Mouse (Mus musculus) layer of hippocampus, postnatal 36 days (tissue): ENCODE data around the gene Zfp423. TPM values are rescaled to one million over a fixed set of nuclear protein-coding genes. Genes with fewer than 3 reads are reported as not detected.

Experiments
- DNase-seq, 2 experiments: peaks; one replicate each; pipeline ENCODE4 v3.0.0; 2022
- total RNA-seq, 2 experiments: library from RNA; stranded (reverse); gene quantifications; 2 replicates each; pipeline ENCODE4 v1.2.3; 2021

Gene Zfp423
- 10 to 100 TPM; 32.0 to 32.5 TPM for total RNA-seq

DNA sequence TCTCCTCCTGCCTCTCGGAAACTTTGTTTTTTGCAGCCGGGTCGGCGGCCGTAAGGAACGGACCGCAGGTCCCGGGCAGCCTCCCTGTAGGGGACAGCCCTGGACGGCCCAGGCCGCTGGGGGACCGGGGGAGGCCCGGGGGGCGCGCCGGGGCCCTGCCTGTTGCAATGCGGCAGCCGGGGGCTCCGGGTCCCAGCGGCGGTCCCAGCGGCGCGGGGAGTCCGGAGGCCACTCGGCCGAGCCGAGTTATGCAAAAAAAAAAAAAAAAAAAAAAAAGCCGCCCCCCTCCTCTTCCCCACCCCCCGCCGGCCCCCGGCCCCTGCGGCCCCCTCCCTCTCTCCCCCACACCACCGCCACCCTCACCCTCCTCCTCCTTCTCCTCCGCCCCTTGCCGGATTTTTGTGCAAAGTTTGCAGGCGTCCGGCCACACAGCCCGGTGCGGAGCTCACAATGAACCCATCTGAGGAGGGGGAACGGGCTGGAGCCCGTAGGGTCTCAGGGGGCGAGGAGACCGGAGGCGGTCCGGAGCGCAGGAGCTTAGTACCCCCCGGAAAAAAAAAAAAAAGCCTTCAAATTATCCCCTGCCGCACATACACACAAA, at the start of gene Zfp423:
Zfp423 (minus strand) TSS at position 276 of the 601 bp plus-strand sequence.
- DNase-seq, result no peak

DNA sequence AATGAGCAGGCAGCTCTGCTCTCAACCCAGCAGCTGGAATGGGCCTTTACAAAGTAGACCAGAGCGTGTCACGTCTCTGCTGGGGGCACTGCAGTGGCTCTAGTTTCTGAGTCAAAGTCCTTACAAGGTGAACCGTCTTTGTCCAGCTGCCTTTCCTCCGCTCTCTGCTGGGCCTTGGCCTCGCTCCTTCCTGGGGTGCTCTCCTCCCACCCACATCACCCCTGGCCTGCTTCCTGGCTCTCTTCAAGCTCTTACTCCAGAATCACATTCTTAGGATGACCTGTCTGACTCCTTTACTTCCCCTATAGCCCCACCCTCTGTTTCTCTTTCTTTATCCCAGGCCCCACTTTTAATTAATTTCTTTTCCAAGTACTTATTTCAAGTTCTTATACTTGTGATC, 47.4 kb upstream of the Zfp423 start:
- no peak for DNase-seq

DNA sequence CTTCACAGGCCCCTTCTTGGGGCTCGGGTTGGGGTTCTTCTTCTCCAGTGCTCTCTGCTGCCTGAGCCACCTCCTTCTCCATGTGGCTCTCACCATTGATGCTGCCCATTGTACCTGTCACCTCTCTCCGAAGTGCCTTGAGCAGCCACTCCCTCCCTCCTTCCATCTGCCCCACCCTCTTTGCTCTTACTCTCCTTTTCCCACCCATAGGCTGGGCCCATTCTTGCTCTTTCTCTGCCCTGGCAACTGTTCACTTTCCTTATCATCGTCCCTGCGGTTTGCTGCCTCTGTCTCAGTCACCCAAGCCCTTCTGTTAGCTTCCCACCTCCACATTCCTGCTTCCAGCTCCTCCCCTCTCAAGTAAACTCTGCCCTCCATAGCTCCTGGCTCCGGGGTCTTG, 25.4 kb upstream of the Zfp423 start:
- no peak for DNase-seq

DNA sequence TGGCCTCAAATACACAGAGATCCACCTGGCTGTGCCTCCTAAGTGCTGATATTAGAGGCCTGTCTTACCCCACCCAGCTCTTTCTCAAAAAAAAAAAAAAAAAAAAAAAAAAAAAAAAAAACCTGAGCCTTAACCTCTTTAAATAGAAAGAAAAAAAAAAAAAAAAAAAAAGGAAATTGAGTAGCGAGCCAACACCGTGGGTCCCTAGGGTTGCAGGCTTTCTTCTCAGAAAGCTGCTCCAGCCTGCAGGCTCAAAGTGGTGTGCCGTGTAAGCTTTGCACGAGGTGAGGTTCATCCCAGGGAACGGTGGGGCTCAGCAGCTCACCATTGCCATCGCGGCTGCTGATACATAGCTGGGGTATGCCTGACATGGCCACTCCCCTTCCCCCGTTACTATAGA, 24.6 kb upstream of the Zfp423 start:
- no peak for DNase-seq

DNA sequence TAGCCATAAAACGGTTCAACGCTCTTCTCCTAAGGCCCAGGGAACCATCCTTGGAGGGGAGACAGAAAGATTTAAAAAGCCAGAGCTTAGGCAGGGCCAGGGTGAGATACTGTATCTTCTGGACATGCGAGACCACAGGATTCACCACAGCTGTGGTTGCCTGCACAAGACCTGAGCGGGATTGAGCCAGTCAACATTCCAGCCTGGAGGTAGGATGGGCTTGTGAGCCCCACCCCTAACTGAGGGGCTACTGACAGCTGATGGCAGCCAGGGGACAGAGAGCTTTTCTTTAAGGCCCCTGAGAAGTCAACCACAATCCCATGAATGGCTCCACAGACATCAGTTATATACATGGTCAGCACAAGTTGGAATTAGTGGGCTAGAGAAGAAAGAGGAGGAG, 23.5 kb upstream of the Zfp423 start:
- DNase-seq, result no peak

DNA sequence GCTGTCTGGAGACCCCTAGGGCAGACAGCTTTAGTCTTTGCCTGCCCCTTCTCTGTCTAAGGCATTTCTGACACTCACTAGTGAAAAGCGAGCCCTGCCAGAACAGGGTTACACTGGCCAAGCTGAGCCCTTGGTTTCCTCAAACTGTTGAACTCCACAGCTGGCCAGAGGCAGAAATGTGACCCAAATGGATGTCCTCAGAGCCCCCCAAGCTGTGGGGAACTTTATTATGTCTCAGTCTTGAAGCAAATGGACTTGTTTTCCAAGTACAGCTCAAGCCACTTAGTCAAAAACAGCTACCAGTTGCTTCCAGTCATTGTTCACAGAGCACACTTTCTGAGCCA, 16.0 kb upstream of the Zfp423 start:
- DNase-seq, result no peak

DNA sequence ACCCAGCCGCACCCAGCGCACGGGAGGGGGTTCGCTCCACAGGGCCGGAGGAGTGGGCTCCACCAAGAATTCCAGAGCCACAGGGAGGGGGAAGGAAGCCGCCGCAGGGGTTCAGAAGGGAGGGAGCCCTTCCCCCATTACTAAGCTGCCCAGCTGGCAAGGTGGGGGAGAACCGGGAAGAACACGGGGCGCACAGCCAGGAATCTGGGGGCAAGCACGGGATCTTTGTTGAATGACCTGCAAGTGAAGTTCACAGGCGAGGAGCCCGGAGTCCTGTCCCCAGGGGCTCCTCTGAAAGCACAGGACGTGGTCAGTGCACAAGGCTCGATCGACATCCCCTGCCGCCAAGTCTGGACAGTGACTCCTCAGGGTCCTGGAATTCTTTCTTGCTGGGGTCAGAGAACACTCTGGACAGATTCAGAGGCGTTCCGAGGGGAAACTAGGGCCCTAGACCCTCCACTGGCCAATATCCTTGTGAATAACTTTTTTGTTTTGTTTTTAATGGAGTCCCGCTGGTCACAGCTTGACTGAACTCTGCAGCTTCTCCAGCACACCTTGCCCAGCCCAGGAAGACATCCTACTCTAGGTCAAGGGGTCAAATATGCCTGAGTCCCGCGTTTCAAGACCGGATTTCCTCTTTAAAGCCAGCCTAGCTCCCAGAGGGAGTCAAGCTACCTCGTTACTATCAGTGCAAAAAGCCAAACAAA, 15.5 kb upstream of the Zfp423 start:
- DNase-seq, result no peak

DNA sequence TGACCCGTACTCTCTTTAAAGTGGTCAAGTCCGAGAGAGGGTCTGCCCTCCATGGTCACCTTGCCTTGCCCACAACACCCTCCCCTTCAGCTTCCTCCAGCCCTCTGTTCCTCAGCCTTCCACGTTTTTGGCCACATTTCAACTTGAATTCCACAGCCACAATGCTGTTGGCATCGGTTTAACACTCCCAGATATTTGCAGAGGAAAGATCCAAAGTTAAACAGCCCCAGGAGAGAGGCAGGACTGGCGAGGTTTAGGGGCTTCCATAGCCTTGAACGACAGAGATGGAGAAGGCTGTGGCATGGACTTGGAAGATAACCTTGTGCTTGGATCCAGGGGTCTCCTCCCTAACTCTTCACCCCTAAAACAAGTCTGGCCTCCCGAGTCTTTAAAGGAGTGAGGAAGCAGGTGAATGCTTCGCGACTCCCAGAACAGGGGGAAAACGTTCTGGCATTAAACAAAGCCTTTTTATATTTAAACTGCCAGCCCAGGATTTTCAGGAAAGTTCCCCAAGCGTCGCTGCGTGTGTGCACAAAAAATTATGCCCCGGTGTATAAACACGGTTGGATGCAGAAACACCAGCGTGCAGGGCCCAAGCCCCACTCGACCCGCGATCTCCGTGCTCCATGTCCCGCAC, 14.8 kb upstream of the Zfp423 start:
- DNase-seq, result no peak

DNA sequence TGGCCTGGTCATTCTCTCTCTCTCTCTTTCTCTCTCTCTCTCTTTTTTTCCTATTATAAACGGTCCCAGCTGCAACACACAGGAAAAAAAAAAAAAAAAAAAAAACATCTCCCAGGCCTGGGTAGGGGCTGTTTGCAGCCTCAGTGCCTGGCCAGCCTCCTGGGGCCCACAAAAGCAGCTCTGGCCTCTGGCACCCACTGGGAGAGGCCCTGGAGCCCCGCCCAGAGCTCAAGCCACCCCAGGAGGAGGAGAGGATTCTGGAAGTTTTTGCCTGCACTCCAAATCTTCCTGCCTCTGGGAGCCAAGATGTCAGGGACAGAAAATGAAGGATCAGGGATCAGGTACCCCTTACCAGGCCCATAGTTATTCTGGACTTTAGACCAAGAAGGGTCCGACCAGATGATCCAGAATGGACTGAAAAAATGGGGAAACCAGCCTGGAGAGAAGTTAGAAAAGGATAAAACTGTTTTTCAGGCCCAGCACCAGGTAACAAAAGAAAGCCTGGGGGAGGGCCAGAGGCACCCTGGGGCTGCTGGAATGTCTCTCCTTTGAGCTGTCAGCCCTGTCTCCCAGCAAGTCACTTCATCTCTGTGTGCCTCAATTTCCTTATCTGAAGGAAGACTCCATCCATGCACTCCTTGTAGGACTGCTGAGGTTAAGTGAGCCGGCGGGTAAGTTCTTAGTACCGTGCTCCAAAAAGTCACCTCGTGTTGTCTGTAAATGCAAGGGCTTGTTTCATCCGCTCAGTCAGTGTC, 8.6 kb upstream of the Zfp423 start:
- DNase-seq, result no peak

DNA sequence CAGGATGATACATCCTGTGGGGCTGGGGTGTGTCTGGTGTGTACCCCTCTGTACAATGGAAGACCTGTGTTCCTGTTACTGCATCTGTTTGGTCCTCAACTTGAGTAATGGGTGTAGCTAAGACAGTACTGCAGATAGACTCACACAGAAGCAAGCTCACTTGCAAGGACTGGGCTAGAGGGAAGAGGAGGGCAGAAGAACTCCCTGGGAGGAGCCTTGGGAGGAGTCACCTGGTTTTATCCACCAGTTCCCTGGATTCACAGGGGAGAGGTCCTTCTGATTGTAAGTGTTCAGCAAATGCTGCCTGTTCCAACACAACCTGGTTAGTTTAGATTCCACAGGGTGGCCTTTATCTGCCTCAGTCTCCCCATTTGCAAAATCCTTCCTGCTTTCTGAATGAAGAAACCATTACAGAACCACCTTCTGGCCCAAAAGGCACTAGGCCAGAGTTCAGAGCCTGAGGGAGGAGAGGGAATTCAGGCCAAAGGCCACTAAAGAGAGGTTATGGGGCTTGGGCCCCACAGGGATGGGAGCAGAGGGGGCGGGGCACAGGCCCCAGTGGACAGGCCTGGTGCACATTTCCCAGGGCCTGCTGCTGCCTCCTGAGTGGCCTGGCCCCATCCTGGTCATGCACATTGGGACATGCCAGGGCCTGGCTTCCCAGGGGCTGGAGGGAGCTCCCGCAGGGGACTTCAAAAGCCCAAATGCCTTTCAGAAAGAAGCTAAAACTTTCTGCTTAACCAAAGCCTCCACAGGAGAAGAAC, 7.8 kb upstream of the Zfp423 start:
- DNase-seq, result no peak

DNA sequence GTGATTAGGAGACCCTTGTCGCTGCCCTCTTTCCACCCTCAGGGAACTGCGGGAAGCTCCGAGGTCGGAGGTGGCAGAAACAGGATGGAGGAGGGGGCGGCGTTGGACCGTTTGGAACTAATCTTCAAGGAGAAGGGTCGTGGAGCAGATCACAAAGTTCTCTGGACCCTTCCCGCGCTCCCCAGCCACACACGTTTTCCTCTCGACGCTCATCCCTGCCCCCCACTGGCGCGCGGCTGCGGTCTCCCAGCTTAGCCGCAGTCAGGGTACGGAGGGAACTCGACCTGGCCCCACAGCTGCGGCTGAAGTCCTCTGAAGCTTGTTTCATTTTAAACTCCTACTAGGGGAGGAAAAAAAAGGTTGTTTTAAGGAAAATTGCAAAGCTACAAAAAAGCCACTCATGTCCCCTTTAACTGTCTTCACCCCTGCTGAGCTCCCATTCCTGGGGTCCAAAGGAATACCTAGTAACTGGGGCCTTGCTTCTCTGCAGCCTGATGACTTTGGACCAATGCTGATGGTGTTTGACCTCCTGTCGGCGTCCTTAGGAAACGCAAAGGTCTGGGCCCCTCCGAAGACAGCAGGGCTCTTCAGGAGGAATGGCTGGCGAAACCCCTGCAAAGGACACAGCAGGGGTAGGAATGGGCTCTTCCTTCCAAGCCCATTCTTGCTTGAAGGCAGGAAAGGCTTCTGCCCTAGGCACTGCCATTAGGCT, 3.3 kb upstream of the Zfp423 start:
- no peak for DNase-seq

DNA sequence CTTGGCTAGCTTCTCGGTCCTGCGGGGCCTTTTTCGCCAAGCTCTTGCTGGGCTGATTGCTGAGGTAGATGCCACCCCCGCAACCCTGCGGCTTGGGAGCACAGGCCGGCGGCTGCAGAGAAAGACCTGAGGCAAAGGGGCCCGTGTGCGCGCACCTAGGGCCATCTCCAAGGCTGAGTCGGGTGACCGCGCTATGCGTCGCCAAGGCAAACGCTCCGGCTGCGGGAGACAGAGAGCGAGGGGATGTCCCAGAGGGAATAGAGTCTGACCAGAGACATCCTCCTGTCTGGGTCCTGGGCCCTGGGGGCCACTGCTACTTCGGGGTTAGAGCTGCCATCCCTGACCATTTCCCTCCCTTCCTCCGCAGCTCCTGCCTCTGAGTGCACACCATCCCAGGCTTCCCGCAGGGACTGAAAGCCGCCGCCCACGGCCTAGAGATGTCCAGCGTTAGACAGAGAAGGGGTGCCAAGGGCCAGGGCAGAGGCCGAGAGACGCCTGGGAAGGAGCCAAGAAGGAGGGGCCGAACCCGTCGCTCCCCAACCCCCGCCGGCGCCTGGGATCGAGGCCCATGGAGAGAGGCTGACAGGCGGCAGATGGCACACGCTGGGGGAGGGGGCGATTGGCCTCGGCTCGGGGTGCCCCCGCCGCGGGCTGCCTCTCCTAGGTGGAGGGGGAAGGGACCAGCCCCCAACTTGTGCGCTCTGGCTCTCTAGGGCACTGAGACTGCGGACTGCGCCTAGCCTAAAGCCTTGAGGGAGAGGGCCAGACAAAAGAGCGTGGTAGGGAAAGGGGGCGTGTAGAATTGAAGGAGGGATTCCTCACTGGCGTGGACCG, 2.5 kb upstream of the Zfp423 start:
- peak; percentile 26 to 47 for DNase-seq

DNA sequence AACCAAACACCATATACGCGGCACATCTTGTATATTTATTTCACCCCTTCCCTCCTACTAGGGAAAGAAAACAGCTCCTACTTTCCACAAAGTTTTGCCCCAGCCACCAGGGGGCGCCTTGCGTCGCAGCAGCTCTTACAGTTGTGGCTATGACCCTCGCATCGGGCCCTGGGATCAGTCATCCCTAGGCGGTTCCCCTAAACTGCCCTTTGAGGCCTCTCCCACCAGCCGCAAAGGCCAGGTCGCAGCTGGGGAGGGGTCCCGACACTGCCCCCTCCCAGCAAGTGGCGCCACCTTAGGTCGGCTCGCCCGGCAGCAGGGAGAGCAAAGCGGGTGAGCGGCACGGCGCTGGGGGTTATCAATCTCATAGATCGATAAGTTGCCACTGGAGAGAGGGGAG, 1.7 kb upstream of the Zfp423 start:
- no peak for DNase-seq

DNA sequence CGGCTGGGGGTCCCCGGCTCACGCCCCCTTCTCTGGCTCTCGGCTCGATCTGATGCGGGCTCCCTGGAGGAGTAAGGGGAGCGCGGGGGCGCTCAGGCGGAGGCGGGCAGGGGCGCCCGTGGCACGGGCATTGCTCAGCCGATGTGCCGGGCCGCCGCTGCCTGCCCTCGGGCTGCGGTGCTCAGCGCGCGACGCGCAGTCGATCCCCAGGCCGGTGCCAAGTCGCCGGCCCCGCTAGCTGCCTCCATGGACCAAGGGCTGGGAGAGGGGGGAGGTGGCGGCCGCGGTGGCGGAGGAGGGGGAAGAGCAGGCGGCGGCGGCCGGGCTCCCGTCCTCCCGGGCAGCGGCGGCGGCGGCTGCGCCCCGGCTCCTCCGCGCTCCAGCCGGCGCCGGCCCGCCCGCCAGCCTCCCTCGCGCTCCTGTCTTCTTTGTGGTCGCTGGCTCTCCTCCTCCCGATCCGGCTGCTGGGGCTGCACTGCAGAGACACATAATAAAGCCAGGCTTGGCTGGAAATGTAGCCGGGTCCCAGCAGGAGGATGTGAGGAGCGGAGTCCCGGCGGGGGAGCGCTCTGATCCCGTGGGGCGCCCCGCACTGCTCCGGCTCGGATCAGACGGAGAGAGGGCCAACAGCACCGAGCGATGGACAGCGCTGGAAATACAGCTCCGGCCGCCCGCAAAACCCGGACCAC, 810 bp upstream of the Zfp423 start:
- peak; percentile 57 to 72 for DNase-seq

DNA sequence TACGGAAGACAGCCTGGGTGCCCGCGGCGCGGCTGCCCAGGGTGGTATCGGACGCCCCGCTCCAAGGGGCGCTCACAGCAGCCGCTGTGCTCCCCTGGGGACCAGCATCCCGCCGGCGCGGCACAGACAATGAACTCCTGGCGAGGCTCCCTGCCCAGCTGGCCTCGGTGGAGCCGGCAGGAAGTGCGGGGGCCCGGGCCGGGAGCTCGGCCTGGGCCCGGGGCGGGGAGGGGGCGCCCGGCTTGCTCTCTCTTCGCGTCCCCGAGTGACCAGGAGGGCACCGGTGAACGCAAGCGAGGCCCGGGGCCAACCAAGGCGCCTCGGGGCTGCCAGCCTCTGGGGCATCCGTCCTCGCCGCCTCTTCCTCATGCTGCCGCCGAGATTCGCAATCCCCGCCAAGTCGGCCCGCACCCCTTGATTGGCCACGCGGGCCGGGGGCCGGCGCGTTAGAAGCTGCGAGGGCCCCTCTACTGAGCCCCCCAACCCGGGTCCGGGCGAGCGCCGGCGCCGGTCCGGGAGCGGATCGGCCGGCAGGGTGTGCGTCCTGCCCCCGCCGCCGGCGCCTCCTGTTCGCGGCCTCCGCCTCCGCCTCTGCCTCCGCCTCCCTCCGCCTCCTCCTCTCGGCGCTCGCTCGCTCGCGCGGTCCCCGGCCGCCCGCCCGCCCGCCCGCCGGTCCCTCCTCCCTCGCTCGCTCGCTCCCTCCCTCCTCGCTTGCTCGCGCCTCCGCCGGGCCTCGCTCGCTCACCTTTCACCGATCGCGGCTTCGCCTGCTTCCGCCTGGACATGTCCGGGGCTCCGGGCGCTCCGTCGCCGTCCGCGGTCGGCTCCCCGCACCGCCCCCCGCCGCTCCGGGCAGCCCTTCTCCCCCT, 710 bp downstream of the Zfp423 start:
- peak; percentile 47 to 59 for DNase-seq

DNA sequence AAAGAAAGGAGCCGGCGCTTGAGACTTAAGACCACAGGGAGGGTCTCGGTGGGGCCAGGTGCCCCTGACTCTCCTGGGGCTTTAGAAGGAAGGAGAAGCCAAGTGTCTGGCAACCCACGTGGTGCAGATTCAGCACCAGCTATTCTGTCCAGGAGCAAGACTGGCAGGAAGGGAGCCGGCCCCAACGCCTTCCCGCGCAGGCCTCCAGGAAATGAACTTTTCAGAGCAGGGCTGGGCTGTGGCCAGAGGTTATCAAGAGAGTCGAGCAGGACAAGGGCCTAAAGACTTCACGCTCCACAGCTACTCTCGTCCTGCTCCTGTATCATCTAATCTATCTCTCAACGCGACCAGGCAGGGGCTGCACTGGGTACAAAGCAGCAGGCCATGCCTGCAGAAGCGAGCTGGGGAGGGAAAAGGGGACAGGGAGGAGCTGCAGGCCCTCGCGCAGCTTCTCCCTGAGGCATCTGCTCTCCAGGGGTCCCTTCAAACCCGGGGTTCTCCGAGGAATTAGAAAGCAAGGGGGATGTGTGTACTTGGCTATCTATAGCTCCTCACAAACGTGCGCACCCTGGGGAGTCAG, 1.4 kb downstream of the Zfp423 start:
- DNase-seq, result peak in 1 of 2 experiments; percentile 31

DNA sequence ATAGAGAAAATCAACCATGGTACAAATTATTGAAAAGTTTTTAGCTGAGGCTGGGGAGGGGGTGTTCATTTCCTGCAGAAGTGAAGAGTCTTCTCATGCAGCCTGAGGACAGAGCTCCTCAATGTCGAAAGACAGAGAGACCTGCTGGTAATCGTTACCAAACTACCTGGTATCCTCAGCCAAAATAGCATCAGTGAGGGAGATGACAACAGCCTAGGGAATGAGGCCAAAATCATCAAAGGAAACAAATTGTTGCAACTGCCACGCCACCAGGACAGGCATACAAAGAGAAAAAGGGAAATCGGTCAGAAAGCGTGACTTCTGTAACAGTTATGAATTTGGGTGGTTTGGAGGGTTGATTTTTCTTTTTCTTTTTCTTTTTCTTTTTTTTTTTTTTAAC, 3.4 kb downstream of the Zfp423 start:
- no peak for DNase-seq

DNA sequence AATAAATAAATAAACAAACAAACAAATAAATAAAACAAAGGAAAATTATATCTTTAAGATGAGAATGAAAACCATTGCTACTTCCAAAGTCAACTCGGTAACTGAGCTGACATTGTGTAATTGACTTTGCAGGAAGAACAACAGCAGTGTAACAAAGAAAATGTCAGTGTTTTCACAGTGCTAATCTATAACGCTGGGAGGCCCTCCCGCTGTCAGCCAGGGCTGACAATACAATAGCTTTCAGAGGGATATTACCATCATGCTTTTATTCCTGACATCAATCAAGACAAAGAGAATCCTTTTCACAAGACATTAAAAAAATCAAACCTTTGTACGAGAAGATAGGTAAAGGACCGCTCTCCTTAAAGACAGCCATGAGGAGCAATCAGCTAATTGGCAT, 5.9 kb downstream of the Zfp423 start:
- no peak for DNase-seq

DNA sequence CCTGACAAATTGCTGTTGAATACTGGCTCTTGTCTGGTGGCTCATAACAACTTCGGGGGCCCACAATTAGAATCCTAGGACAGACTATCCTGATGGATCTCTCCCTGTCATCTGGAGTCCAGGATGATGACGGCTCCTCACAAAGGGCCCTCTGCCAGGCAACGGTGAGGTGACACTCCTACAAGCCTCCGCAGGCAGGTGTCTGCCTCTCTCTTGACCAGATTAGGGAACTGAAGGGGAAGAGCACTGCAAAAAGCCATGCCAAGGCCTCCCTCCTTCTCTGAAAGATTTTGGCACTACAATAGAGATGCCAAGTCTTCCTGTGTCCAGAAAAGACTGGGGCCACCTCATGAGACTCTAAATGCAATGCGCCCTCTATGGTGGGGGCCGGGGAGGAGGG, 7.1 kb downstream of the Zfp423 start:
- no peak for DNase-seq
